15 mouse cellular contexts compared by ENCODE assay signal in genomic region chr7:82294611-82295010, GRCm38 (mm10). TPM values are rescaled to one million over a fixed set of nuclear protein-coding genes. Genes with fewer than 3 reads are reported as not detected.
"Had no signal": no experiment of that assay in that cellular context is flagged by ENCODE, and none has a peak within 500 bp of the region (broad histone marks: within the 10 kb centered on the region; RNA-seq: fewer than 3 reads in every experiment).

No protein-coding gene starts in this region.

- H3K4me1 ChIP-seq: kidney, embryonic 15.5 days; midbrain, embryonic 13.5 days had no signal

- H3K4me3 ChIP-seq: kidney, embryonic 15.5 days; limb, embryonic 15.5 days; midbrain, embryonic 13.5 days had no signal

- H3K27me3 ChIP-seq: kidney, embryonic 15.5 days; limb, embryonic 15.5 days; midbrain, embryonic 13.5 days had no signal

- H3K27ac ChIP-seq: kidney, embryonic 15.5 days; liver, embryonic 14.5 days; macrophage; midbrain, embryonic 13.5 days had no signal

- H3K9me3 ChIP-seq: kidney, embryonic 15.5 days; limb, embryonic 15.5 days; midbrain, embryonic 13.5 days had no signal

- H3K4me2 ChIP-seq: kidney, embryonic 15.5 days; liver, embryonic 11.5 days; lung, embryonic 14.5 days; midbrain, embryonic 13.5 days had no signal

- H3K9ac ChIP-seq: kidney, embryonic 15.5 days; limb, embryonic 15.5 days; liver, embryonic 14.5 days; liver, postnatal 0 days; lung, embryonic 14.5 days; midbrain, embryonic 13.5 days had no signal

- H3K36me3 ChIP-seq: kidney, embryonic 15.5 days; limb, embryonic 15.5 days; midbrain, embryonic 13.5 days had no signal

- ATAC-seq: liver, postnatal 0 days; lung, postnatal 0 days; midbrain, embryonic 13.5 days had no signal

- DNase-seq: kidney, adult 8-10 months; kidney, postnatal 10 days; kidney, postnatal 4 days; liver, postnatal 0 days; lung, embryonic 14.5 days; thymus, adult 2 months; thymus, postnatal 14 days; thymus, postnatal 4 days had no signal

RNA-seq across cellular contexts. Expression of gene Adamtsl3, which starts 40.9 kb away (rescaled TPM):
- polyA plus RNA-seq: macrophage had no signal
